Mouse (Mus musculus) bone marrow macrophage, adult 2 months (primary cell): ENCODE data around the gene Rcor2.

Experiments used
- CTCF ChIP-seq: IDR thresholded peaks from 2 replicates; pipeline ENCODE4 v1.5.1; 2012; ENCODE audit warnings: low read depth, mild to moderate bottlenecking, low read length, moderate library complexity
- POLR2A ChIP-seq: IDR thresholded peaks from 2 replicates; pipeline ENCODE4 v1.6.1; 2012; ENCODE audit warnings: mild to moderate bottlenecking, low read depth, low read length, borderline replicate concordance

DNA sequence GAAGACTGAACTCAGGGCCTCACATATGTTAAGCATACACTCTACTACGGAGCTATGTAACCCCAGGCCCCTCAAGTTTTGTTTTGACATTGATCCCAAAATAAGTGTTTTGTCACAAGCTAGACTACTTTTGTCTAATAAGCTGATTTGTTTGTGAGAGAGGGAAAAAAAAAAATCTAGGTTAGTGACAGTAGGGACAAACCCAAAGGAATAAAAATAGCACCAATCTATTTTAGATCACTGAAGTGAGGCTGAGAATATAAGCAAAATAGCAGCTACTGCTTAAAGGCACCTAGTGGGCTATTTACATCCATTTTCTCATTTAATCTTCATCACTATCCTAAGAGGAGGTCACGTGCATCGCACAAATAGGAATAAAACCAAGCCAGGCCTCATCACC is 27.6 kb upstream of the Rcor2 start:
- TF ChIP-seq CTCF: no peak
- TF ChIP-seq POLR2A: no peak
